Mouse (Mus musculus) liver, embryonic 14.5 days (tissue): ENCODE measurements around the gene Cmklr1.

Source experiments
- CTCF ChIP-seq: IDR thresholded peaks from 2 replicates; pipeline ENCODE4 v1.5.1; 2016; ENCODE audit warnings: antibody characterized with exemption, low read depth, control low read depth
- EP300 ChIP-seq: IDR thresholded peaks from 2 replicates; pipeline ENCODE4 v1.6.1; 2016; ENCODE audit warnings: antibody characterized with exemption, low read depth

GRCm38 (mm10) chr5:113606961-113607785 is 43.1 kb downstream of the Cmklr1 start:
- TF ChIP-seq CTCF (no peak), EP300 (no peak)
